Mouse (Mus musculus): ENCODE measurements at regions not wholly inside any gene's neighbourhood (a gene's known extent, or its start where the extent isn't known, plus 50 kb on each side); places are given as distances from the start of the nearest gene placed in this dataset.

GRCm38 (mm10) chr16:26251027-26251426 lies 120.6 kb downstream of the Cldn1 start:
- no peak; the same call in 1 of the 2 replicates for TF ChIP-seq CTCF (IDR thresholded peaks at IDR 0.05; ENCODE audit: low read depth)
- TF ChIP-seq EP300 (IDR thresholded peaks at IDR 0.05; ENCODE audit: low read depth), result no peak

Measured in liver, embryonic 14.5 days (tissue).